Mouse (Mus musculus): ENCODE measurements around the gene Mlip.
"Not testable (repeated sequence)": the region's sequence is repeated elsewhere in the genome, so short reads cannot be mapped to it uniquely, and the experiment has no call there.

The Mlip gene

GRCm38 (mm10) chr9:77352432-77353175 lies at the start of gene Mlip:
Gene Mlip, minus strand, starts transcription at chr9:77352969.
- DNase-seq, result no peak

- no peak for DNase-seq
Observed at GRCm38 (mm10) chr9:77399801-77400200, 47.0 kb upstream of the Mlip start.

- DNase-seq, result no peak
Observed at GRCm38 (mm10) chr9:77398856-77399631, 46.3 kb upstream of the Mlip start.

- no peak for DNase-seq
Observed at GRCm38 (mm10) chr9:77397027-77397426, 44.3 kb upstream of the Mlip start.

- DNase-seq, result no peak
Observed at GRCm38 (mm10) chr9:77391248-77391647, 38.5 kb upstream of the Mlip start.

GRCm38 (mm10) chr9:77388956-77389355 lies 36.2 kb upstream of the Mlip start:
- DNase-seq, result no peak

GRCm38 (mm10) chr9:77386751-77387150 lies 34.0 kb upstream of the Mlip start:
- no peak for DNase-seq

- no peak for DNase-seq
Observed at GRCm38 (mm10) chr9:77385611-77386010, 32.8 kb upstream of the Mlip start.

GRCm38 (mm10) chr9:77384651-77385050 lies 31.9 kb upstream of the Mlip start:
- peak; percentile 44 for DNase-seq

- DNase-seq, result no peak
Observed at GRCm38 (mm10) chr9:77383951-77384350, 31.2 kb upstream of the Mlip start.

GRCm38 (mm10) chr9:77382514-77382913 lies 29.7 kb upstream of the Mlip start:
- DNase-seq, result no peak

GRCm38 (mm10) chr9:77381565-77381964 lies 28.8 kb upstream of the Mlip start:
- peak; percentile 55 for DNase-seq

GRCm38 (mm10) chr9:77379625-77380024 lies 26.9 kb upstream of the Mlip start:
- DNase-seq, result no peak

GRCm38 (mm10) chr9:77377696-77378095 lies 24.9 kb upstream of the Mlip start:
- no peak for DNase-seq

- no peak for DNase-seq
Observed at GRCm38 (mm10) chr9:77377082-77377481, 24.3 kb upstream of the Mlip start.

- DNase-seq, result no peak
Observed at GRCm38 (mm10) chr9:77376561-77376960, 23.8 kb upstream of the Mlip start.

GRCm38 (mm10) chr9:77370706-77371105 lies 17.9 kb upstream of the Mlip start:
- DNase-seq, result no peak

- no peak for DNase-seq
Observed at GRCm38 (mm10) chr9:77369262-77369661, 16.5 kb upstream of the Mlip start.

GRCm38 (mm10) chr9:77364681-77365080 lies 11.9 kb upstream of the Mlip start:
- not testable (repeated sequence) for DNase-seq

- no peak for DNase-seq
Observed at GRCm38 (mm10) chr9:77362906-77363305, 10.1 kb upstream of the Mlip start.

GRCm38 (mm10) chr9:77360654-77361053 lies 7.9 kb upstream of the Mlip start:
- no peak for DNase-seq

- no peak for DNase-seq
Observed at GRCm38 (mm10) chr9:77359278-77359973, 6.7 kb upstream of the Mlip start.

GRCm38 (mm10) chr9:77353942-77354341 lies 1.2 kb upstream of the Mlip start:
- DNase-seq, result no peak

- DNase-seq, result no peak
Observed at GRCm38 (mm10) chr9:77347704-77348103, 5.1 kb downstream of the Mlip start.
